Mouse (Mus musculus) frontal cortex, postnatal 36 days (tissue): ENCODE data around the gene Azin2.

Experiments
- DNase-seq, 2 experiments: peaks; one replicate each; pipeline ENCODE4 v3.0.0; 2022; ENCODE audit warnings: low spot score in 2 of 2

Gene Azin2

DNA sequence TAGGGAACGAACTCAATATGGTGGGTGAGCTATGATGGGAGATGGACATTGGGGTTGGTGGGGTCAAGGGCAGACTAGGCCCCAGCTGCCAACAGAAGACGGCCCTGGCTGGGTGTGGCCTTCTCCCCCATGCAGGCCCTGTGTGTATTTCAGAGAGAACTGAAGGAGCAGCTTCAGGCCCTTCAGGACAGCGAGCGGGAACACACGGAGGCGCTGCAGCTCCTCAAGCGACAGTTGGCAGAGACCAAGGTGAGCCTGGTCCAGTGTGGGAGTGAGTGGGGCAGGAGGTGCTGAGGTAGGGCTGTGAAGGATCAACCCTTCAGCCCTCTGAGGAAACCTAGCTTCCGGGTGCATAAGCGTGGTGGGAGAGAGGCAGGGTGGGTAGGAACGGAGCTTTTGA, 65.6 kb downstream of the Azin2 start:
- DNase-seq, result no peak

DNA sequence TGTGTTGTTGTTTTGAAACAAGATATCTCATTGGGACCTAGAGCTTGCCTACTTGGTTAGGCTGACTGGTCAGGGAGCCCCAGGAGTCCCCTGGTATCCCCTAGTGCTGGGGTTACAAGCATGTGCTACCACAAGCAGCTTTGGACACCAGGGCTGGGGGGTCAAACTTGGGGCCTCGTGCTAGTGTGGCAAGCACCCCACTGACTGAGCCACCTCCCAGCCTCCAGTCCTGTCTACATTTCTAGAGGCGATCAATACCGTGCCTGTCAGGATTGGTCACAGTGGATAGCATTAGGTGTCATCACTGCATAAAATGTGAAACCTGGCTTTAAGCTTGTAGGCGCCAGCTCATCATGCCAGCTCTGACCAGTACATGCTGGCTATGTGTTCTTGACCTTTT, 66.4 kb downstream of the Azin2 start:
- no peak for DNase-seq

DNA sequence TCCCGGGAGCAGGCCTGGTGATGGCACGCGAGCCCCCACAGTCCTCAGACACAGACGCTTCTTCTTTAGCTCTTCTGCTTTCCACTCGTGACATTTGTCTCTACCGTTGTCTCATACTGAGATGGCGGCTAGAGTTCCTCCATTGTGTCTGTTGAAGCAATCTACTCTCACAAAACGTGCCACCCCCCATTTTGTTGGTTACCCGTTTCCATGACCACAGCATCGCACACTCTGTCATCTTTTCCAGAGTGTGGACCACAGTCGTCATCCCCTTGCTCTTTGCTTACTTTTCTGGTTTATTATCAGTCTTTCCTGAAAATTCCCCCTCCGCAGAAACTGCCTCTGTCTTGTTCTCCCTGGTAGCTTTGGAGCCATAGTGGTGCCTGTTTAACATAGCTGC, 68.1 kb downstream of the Azin2 start:
- DNase-seq, result no peak

DNA sequence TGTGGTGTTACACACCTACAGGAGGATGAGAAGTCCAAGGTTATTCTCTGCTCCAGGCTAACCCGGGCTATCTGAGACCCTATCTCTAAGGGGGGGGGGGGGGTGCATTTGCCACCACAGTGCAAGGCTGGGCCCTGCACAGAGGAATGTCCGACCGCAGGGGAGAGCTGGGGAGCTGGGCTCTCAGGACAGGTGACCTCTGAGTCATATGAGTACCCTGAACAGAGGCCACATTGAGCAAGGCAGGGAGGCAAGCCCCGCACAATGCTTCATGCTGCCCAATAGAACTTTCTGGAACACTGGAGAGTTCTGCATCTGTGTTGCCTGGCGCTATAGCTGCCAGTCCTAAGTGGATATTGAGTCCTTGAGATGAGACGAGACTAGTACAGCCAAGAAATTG, 70.1 kb downstream of the Azin2 start:
- DNase-seq, result no peak

DNA sequence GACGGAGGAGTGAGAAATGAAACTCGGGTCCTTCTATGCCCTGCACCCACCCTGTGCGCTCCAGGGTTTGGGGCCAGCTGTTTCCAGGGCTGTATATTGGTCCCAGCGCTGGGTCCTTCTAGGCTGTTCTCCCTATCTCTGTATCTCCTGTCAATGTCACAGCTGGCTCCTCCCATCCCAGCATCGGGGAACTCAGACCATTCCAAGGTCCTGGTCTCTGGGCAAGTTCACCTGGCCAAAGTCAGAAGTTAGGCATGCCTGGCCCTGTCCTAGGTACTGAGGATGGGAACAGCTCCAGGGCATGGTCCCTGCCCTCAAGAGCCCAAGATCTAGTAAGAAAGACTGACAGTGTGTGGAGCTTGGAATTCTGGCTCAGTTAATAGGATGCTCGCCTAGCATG, 70.5 kb downstream of the Azin2 start:
- DNase-seq, result no peak

- DNase-seq, result peak; percentile 51 to 64
Measured at GRCm38 (mm10) chr4:128891157-128891556, 71.1 kb downstream of the Azin2 start.

- no peak for DNase-seq
Measured at GRCm38 (mm10) chr4:128889752-128890630, 72.3 kb downstream of the Azin2 start.

DNA sequence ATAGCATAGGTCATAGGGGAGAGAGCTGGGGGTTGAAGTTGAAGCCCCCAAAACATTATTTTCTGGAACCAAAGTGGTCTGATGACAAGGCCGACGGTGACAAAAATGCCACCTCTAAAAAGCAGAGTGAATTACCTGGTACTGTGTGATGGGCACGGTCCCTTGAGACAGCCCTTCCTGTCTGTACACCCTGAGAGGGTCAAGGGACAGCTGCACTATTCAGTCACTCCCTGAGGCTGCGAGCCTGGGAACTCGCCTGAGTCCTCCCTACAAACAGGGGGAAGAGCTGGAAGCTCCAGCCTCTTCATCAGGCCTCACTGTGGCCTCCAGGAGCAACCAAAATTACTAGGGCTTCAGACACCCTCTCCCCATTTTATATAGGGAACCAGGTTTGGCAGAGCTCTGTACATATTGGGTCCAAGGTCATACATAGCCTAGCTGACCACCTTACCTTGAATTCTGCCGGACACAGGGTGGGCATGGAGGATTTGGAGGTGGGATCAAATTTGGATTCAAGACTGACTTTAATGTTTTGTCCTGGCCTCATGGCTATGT, 73.7 kb downstream of the Azin2 start:
- DNase-seq, result no peak

DNA sequence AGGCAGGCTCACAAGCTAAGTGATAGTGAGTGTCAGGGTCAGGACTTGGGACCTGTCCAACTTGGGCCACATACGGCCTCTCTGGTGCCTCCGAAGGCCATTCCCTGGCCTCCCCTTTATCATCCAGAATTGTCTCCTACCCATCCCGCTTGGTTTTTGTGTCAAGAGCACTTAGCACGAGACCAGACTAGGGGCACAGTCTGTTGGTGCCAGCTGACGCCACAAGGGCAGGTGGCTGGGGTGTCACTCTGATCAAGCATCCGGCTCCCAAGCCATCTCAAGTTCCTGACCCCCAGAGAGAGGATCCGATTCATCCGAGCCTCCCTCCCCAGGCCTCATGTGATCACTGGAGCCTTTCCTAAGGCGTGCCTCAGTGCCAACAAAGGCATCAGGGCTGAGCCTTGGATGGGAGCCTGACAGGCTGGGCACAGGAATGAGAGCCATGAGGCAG, 74.6 kb downstream of the Azin2 start:
- no peak for DNase-seq

DNA sequence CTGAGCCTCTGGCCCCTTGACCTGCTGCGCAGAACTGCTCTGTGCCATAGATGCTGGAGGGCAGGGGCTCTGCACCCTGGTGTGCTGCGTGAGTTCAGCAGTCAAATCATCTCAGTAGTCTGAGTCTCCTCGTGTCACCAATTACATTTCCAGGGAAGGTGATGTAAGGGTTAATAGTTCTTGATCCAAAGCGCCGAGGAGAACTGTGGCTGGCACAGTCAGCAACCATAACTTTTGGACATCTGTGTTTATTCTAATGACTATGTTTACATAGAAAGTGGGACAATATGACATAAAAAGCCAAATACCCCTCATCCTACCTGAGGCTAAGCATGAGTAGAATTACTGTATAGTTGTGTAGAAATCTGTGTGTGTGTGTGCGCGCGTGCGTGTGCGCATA, 75.2 kb downstream of the Azin2 start:
- DNase-seq, result no peak

DNA sequence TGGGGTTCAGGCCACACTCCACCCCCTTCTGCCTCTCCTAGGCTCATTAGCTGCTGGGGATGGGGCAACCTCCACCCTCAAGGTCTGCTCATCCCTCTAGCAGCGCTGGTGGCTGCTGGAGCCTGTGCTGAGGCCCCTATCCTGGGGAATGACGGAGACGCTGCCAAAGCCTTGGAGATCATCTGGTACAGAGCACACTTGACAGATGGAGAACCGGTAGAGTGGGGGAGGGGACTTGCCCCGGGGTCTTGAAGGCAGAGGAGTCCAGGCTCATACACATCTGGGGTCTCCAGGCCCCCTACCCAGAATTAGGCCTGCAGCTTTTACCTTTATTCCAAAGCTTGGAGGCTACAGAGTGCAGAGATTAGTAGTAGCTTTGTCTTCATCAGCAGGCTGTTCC, 75.7 kb downstream of the Azin2 start:
- no peak for DNase-seq

DNA sequence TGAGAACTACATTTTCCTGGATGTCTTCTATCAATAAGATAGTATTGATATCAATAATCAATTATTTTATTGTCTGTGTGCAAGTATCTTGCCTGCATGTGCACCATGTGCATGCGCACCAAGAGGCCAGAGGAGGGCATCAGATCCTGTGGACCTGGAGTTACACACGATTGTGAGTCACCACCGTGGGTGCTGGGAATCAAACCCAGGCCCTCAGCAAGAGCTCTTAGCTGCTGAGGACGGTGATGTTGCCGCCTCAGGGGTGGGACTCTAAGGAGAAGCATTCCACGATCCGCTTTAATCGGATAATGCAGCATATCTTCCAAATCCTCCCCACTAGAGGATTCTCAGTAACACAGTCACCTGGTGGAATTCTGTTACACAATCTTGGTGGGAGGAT, 76.7 kb downstream of the Azin2 start:
- no peak for DNase-seq

DNA sequence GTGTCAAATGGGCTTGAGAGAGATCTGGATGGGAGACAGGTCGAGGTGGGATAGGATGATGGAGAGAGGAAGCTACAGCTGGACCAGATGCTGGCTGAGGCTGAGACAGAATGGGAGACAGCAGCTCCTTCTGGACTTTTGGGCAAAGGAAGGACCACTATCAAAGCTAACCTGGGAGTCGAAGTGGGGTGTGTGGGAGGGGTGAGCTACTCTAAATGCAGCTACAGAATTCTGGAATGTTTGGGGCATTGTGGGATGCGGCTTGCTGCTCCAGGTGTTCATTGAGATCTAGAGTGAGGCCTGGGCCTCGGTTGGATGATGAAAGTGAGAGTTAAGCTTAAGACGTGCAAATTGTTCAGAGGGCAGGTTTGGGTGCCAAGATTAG, 77.5 kb downstream of the Azin2 start:
- no peak for DNase-seq

DNA sequence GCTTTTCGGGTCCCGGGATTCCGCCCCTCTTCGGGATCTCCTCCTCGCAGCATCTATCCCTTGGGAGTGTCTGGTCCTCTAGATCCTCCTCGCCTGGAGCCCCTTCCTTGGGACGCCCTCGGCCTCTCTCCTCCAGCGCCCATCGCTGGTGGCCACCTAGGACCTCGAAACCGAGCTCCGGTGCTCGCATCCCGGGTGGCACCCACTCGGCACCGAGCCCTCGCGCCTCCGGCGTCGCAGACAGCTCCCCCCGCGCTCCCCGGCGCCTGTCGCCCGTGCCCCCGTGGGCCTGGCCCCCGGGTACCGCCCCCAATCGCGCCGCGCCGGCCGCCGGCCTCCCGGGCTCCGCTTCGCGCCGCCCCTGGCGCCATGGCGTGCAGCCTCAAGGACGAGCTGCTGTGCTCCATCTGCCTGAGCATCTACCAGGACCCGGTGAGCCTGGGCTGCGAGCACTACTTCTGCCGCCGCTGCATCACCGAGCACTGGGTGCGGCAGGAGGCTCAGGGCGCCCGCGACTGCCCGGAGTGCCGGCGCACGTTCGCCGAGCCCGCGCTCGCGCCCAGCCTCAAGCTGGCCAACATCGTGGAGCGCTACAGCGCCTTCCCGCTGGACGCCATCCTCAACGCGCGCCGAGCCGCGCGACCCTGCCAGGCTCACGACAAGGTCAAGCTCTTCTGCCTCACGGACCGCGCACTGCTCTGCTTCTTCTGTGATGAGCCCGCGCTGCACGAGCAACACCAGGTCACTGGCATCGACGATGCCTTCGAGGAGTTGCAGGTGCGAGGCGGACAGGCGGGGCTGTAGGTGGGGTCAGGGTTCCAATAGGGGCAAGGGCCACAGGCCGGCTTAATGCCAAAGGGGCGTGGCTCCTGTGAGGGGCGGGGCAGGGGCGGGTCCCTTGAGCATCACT, 78.2 kb downstream of the Azin2 start:
- DNase-seq, result peak; percentile 62

GRCm38 (mm10) chr4:128883379-128883781, 78.9 kb downstream of the Azin2 start, which contains the start of gene Trim62:
Gene Trim62 (plus strand): TSS chr4:128883580.
- peak; percentile 44 to 49 for DNase-seq
